Mouse (Mus musculus) neutrophil, adult 5-6 weeks (primary cell): Measurements from ENCODE around the gene Tcf23. TPM values are rescaled to one million over a fixed set of nuclear protein-coding genes. Genes with fewer than 3 reads are reported as not detected.
A peak's percentile ranks its signal among the peaks of the same experiment; 100 is the strongest.

Experiments
- ATAC-seq: fragments of 151-379, 151-347 bp; 2 replicates; pipeline ENCODE4 v1.8.0; 2017; ENCODE audit warnings: mild to moderate bottlenecking, moderate TSS enrichment; ENCODE audit not compliant: insufficient number of reproducible peaks, poor library complexity, low FRiP score, severe bottlenecking; ENCODE audit errors: extremely low read depth
- total RNA-seq: library from RNA; stranded (forward); fragments of 200-1000 nt; gene quantifications from 2 replicates; pipeline ENCODE4 v1.2.3, GENCODE M21; 2017

The Tcf23 gene
- total RNA-seq, 1 experiment from 2014 or later = not detected

DNA sequence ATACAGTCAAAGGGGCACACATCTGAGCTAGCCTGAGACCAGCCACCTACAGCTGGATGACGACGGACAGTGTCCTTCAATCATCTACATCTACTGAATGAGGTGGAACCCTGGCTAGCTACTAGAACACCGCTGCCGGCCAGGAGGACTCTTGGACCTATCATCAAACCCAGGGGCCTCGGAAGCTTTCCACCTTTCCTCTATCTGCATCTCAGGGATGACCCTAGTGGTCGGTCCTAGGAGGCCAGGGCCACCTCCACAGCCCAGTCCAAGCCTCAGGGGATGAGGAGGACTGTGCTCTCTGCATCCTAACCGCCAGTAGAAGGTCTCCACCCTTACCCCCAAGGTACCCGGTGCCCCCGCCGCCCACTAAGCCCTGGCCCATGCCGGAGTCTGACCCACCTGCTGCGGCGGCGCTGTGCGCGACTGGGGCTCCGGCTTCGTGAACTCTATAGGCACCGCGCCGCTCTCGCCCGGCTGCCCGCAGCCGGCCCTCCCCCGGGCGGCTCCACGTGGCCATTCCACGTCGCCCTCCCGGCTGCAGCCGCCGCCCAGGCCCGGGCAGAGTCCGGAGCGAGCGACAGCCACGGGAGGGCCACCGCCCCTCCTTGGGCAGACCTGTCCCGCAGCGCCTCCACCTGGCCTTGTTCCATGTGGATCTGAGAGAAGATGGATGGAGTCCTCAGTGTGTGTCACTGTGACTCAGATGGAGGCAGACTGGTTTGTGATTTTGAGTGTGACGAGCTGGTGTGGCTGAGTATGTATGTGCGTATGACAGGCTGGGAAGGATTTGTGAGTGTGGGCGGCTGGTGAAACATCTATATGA, 23.3 kb upstream of the Tcf23 start, which contains the start of gene Cgref1:
Gene Cgref1 (minus strand): TSS at position 636 of the 826 bp plus-strand sequence.
- no peak for ATAC-seq

DNA sequence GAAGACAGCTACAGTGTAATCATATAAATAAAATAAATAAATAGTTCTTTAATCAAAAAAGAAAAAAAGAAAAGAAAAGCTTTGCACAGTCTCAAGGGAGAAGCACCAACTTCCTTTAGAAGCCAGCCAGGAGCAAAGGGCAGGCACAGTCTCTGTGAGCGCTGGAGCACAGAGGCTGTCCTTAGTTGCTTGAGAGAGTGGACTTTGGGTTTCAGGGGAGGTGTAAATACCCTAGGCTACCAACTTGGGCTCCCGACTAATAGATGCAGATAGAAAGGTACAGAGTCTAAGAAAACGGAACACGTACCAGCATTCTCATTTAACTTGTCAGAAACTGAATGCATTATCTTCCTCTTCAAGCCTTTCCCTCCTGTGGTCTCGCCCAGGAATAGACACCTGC, 19.8 kb upstream of the Tcf23 start:
- no peak for ATAC-seq

DNA sequence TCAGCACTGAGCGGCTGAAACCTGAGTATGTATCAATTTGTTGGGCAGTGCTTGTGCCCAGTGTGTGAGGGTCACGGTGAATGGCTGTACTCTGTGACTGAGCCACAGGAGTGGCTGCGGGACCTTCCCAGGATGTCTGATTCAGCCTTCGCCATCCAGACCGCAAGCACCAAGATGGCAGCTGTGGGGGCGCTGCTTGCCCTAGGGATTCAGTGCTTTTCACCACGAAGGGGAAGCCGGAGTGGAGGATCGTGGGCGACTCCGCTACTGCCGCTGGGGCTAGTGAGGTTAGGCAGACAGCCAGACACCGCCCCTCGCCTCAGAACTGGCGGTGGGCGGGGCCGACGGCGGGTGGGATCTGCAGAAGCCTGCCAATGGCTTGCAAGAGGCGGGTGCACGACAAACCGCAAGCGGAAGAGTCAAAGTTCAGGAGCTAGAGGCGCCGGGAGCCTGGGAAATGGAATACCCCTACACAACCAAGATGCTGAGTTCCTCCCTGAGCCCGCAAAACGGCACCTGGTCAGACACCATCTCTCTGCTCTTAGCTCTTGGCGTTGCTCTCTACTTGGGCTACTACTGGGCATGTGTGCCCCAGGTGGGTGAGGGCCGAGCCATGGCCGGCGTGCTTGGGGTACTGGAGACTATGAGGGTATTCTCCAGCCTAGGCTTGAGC, 18.7 kb upstream of the Tcf23 start:
- peak; percentile 72 for ATAC-seq

DNA sequence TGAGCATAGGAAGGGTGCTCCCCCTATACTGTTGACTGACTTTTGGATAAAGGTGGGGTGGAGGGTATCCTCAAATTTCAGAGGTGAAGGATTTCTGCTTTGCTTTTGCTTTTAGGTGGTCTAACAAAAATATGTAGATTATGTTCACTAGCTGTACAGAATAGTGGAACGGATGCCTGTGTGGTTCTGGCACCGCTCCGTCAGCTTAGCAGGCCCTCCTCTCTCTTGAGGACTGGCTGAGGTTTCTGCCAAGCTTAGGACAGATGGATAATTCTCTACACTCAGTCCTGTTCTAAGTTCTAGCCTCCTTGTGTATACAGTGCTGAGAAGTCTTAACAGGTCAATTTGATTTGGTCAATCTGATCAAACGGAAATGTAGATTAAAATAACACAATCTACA, 18.0 kb upstream of the Tcf23 start:
- no peak for ATAC-seq

DNA sequence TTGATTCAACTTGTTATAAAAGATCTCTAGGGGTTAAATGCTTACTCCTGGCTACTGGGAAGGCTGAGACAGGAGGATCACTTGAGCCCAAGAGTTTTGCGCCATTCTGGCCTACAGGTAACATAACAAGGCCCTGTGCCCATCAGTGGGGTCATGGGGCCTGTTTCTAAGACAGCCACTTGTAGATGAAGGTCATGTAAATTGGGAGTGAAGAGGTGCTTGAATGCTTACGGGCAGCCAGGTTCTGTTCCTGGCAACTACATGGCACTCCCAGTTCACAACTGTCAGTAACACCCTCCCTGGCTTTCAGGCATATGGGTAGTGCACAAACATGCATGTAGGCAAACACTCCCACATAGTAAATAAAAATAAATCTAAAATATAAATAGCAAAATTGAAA, 17.5 kb upstream of the Tcf23 start:
- ATAC-seq = no peak

DNA sequence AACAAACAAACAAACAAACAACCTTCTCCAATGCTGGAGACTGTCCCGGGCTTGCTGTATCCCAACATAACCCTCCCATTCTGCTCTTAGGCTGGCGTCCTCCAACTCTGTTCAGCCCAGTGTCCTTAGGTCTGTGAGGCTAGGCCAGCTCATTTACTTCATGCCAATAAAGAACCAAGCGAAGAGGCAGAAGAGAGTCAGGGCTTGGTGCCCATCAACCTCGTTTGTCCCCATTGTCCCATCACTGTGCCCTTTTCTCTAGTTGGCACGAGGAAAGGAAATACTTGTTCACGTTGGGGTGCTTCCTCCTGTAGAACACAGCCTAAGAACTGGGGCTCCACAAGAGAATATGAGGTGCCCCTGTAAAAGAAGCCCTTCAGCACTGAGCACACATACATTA, 16.8 kb upstream of the Tcf23 start:
- no peak for ATAC-seq

DNA sequence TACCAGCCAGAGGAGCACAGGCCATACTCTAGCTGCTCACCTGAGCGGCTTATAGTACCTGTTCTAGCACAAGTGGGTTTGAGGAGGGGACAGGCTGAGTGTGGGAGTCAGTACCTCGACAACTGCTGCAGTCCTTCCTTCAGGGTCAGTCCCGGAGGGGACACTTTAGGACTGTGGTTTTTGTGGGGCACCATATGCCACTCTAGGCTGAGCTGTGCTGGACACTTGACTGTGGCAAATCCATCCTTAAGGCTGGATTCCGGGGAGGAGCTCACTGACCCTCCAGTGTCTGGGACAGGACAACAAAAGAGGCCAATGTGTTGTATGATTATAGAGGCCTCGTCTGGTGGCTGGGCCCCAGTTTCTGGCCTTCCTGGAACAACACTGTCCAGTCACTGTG, 15.9 kb upstream of the Tcf23 start:
- no peak for ATAC-seq

DNA sequence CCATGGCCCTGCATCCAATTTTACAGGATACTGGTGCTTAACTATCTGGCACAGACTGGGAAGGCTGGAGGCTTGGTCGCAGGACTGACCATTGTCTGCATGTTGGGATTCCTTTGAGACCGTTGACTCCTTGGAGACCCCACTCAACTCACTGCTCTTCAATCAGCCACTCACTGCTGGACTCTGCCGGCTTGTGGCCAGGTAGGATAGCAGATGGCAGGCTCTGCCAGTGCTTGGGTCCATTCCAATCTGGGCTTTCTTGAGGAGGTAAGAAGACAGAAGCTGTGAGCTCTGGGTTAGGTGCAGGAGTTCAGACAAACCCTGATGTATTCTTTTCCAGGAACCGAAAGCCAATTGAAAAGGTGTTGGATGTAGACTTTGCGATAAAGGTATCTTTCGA, 14.4 kb upstream of the Tcf23 start:
- no peak for ATAC-seq

DNA sequence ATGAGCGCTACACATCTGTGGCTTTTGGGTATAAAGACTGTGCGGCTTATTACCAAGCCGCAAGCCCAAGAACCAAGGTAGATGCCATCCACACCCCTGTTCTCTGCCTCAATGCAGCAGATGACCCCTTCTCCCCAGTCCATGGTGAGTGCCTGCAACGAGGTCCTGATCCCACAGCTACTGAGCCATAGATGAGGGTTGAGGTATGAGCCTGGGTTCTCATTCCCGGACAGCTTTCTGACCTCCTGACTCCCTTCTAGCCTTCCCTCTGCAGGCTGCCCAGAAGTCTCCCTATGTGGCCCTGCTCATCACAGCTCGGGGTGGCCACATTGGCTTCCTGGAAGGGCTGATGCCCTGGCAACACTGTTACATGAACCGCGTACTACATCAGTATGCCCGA, 13.9 kb upstream of the Tcf23 start:
- ATAC-seq = no peak

DNA sequence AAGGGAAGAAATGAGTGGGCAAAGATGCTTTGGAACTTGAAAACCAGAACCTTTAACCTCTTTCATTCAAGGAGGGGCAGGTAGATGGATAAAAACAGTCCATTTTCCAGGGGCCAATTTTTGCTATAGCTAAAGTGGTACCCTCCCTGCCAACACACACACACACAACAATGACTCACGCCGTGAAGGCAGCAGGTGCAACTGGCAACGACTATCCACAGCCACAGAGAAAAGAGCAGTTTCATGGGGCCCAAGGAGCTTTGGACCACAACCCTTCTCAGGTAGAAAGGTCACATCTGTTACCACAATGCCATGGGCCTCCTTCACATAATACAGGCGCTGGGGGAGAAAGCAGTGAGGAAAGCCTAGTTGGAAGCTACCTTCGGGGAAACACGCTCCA, 12.7 kb upstream of the Tcf23 start:
- ATAC-seq = no peak

DNA sequence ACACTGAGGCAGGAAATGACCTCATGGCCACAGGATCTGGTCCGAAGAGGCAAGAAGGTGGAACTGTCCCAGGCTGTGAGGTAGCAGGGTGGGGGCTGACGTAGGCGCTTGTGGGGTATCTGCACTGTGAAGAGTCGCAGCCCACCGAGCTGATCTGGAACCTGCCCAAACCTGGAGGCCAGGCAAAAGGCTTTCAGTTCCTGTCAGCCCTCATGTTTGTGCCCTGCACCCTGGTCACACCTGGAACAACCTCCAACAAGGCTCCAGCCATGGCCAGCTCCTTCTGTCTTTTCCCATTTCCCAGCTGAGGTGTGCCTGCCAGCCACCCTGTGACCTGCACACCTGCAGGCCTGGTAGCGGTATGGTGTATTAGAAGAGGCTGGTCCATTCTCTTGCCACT, 10.6 kb upstream of the Tcf23 start:
- ATAC-seq = no peak

DNA sequence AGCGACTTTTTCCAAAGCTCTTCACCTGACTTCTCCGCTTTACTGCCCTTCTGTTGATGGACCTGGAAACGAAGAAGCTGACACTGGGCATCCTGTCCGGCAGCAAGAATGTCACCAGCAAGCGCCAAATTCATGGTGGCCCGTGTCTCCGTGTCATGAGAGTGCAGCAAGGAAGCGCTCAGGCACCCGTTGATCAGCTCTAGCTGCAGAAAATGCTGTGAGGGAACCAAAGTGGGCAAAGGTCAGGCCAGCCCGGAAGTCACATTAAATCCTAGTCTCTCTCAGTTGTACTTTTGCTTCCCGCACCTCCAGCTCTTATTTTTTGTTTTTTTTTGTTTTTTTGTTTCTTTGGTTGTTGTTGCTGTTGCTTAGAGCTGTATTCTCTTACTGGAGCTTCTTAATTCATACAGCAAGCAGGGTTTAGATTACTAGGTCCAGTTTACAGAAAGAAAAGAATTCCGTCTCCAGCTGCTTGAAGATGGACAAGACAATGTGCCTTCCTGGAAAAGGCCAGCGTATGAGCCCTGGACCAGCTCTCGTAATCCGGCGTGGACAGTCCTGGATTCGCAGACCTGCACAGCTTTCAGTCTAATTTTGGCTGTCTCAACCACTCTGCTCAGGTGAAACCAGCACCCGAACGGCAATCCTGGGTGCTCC, 9.1 kb upstream of the Tcf23 start:
- ATAC-seq = no peak

DNA sequence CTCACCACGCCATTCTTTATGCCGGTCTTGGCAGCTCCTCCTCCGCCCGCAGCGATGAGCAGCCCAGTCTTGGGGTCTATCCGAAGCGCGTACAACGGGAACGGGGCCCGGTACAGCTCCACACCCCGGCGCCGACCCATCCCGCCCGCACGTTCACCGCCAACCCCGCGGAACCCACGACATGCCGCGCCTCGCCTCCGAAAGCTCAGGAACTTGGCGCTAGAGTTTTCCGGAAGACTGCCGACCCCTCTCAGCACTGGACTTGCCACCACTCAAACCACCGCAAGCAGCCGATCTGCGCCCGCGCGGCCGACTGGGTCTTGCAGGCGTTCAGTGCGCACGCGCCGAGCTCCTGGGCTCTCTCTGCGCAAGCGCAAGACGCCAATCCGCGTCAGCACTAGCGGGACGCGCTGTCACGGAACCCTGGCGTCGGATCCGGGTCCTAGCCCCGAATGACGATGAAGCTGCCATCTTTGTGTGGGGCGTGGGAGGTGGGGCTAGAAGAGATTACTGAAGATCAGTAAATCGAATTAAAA, 8.4 kb upstream of the Tcf23 start, which contains the start of gene Preb:
Gene Preb (minus strand): TSS at position 396 of the 536 bp plus-strand sequence.
- peak; percentile 74 for ATAC-seq

DNA sequence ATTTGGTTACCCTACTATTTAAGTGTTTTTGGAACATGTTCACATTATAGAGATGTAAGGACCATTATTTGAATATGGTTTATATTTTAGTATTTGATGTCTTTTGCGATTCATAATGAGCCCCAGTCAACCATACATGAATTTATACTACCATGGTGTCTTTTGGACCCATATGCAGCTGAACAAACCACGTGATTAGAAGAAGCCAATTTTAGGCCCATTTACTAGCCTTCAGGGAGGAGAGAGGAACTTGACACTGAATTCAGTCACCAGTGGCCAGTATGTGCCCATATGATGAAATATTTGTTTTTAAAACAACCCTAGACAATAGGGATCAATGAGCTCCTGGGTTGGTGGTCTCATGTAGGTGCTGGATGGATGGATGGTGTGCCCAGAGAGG, 7.6 kb upstream of the Tcf23 start:
- ATAC-seq = no peak

DNA sequence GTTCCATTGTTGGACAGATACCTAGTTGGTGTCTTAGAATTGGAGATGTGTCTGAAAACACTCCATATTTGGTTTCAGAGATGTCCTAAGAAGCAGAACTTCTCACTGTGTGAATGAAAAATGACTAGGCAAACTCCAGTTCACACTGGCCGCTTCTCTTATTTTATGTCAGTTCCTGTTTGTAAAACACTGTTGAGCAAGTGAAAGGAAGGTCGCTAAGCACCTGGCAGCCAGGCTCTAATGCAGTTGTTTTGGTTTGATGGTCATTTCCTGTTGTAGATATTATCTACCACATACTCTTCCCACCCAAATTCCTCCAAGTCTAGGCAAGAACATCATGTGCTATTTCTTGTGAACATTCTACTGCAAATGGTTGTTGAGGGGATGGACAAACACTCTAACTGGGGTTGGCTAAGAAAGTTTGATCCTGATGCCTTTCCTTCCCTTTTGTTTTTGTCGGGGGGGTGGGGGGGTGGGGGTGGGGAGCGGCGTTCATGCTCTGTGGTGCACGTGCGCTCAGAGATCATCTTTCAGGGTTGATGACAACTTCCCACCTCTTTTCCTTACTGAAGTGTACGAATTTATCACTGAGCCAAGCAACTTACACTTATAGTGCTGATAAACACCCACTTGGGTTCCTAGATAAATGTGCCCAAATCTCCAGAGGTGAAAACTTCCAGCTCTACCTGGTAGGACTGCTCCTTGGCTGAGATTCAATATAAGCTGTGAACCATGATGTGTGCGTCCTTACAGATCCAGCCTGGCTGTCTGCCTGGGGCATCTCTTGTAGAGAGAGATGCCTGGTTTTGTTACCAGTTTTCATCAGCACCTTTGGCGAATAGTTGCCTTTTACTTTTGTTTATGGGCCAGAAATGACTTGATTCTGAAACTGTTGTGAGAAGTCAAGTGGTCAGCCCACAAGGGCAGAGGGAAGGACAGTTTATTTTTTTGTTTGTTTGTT, 6.6 kb upstream of the Tcf23 start:
- ATAC-seq = peak; percentile 75

DNA sequence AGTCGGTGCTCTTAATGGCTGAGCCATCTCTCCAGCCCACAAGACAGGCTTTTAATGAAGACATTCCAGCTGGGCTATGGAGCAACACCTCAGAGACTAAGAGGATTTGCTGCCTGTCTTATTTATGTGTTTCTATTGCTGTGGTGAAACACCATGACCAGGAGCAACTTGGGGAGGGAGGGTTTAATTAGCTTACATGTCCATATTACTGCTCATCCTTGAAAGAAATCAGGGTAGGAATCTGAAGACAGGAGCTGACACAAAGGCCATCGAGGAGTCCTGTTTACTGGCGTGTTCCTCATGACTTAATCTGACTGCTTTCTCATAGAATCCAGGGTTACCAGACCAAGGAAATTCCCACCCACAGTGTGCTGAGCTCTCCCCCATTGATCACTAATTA, 4.5 kb upstream of the Tcf23 start:
- ATAC-seq = no peak

DNA sequence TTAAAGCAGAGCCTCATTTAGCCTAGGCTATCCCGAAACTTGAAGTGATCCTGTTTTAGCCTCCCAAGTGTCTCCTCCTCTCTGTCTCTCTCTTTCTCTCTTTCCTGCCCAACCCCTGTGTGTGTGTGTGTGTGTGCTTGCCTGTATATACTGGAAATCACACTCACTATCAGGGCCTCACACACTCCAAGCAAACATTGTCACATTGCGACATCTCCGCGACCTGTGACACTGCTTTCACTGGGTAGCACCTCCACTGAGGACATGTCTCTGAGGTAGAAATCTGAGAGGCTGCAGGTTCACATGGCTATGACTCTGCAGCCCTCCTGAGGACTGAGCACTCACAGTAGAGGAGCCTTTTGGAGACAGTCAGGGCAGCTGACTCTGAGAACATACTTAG, 2.3 kb upstream of the Tcf23 start:
- ATAC-seq = no peak

DNA sequence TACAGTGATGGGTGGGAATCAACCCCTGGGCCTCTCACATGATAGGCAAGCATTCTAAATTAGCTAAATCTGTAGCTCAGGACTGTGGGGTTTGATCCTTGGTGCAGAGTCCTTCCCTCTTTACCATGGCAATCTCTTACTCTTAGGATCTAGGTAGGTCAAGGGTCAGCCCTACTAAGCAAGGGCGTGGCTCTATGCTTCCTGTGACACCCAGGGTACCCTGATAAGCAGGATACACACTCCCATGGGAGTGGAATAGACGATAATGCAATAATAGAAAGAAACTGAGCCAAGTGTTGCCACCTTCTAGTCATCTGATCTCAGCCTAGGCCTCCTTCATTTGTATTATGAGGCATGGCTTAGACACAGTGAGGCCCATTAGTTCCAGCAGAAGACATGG, 978 bp downstream of the Tcf23 start:
- no peak for ATAC-seq
